Mouse (Mus musculus): ENCODE results near the gene 1700025G04Rik.

- no peak for TF ChIP-seq POLR2A (IDR thresholded peaks at IDR 0.05; ENCODE audit: borderline replicate concordance, extremely low read depth, low read depth, low read length)
- TF ChIP-seq CTCF (IDR thresholded peaks at IDR 0.05; ENCODE audit: insufficient read depth, low read length), result no peak
Observed at GRCm38 (mm10) chr1:152039588-152039987, 50.3 kb downstream of the 1700025G04Rik start.
